Mouse (Mus musculus) liver, embryonic 15.5 days (tissue): ENCODE measurements around the gene Ets2. TPM values are rescaled to one million over a fixed set of nuclear protein-coding genes. Genes with fewer than 3 reads are reported as not detected.
"Not testable (repeated sequence)": the region's sequence is repeated elsewhere in the genome, so short reads cannot be mapped to it uniquely, and the experiment has no call there.

Experiments used
- ATAC-seq: fragments of 200-750 bp; cut with Nextera tagmentation; 2 replicates; pipeline ENCODE4 v1.8.0; 2017; ENCODE audit warnings: moderate number of reproducible peaks, mild to moderate bottlenecking, moderate library complexity; ENCODE audit not compliant: insufficient read depth
- H3K27ac ChIP-seq: fragments of 300-500 bp; sonication (generic); replicated peaks from 2 replicates; pipeline ENCODE4 v1.5.1; 2015; ENCODE audit warnings: mild to moderate bottlenecking, inconsistent platforms
- H3K27me3 ChIP-seq: fragments of 300-500 bp; sonication (generic); 2 replicates; pipeline ENCODE4 v1.6.1; 2015; ENCODE audit warnings: mild to moderate bottlenecking, inconsistent platforms
- H3K36me3 ChIP-seq: fragments of 300-500 bp; sonication (generic); replicated peaks from 2 replicates; pipeline ENCODE4 v1.6.1; 2015; ENCODE audit warnings: moderate library complexity, mild to moderate bottlenecking, inconsistent platforms
- H3K4me1 ChIP-seq: fragments of 300-500 bp; sonication (generic); replicated peaks from 2 replicates; pipeline ENCODE4 v1.6.1; 2015; ENCODE audit warnings: inconsistent platforms
- H3K4me2 ChIP-seq: fragments of 300-500 bp; sonication (generic); 2 replicates; pipeline ENCODE4 v1.6.1; 2015; ENCODE audit warnings: moderate library complexity, mild to moderate bottlenecking, inconsistent platforms
- H3K4me3 ChIP-seq: fragments of 300-500 bp; sonication (generic); replicated peaks from 2 replicates; pipeline ENCODE4 v1.5.1; 2015; ENCODE audit warnings: mild to moderate bottlenecking, inconsistent platforms
- H3K9ac ChIP-seq: fragments of 300-500 bp; sonication (generic); 2 replicates; pipeline ENCODE4 v1.6.1; 2015; ENCODE audit warnings: moderate library complexity, mild to moderate bottlenecking, inconsistent platforms
- H3K9me3 ChIP-seq: fragments of 300-500 bp; sonication (generic); replicated peaks from 2 replicates; pipeline ENCODE4 v1.6.1; 2016; ENCODE audit warnings: inconsistent platforms
- WGBS: fragments of 180-500 bp; shearing (Covaris S2); methylation state at CpG from one replicate; pipeline ENCODE4 v1.1.7; 2015; ENCODE audit warnings: mixed read lengths; ENCODE audit not compliant: insufficient replicate concordance; 5-methylcytosine and 5-hydroxymethylcytosine counted together
- polyA plus RNA-seq: library from polyadenylated mRNA; unstranded; fragments of >200 nt; fragmentation: Nextera tagmentation; extraction: Ambion mirVana; gene quantifications from 2 replicates; pipeline ENCODE4 v1.2.1, GENCODE M21; 2015

Gene Ets2
- polyA plus RNA-seq, 1 experiment from 2014 or later, result 11.7 TPM

DNA sequence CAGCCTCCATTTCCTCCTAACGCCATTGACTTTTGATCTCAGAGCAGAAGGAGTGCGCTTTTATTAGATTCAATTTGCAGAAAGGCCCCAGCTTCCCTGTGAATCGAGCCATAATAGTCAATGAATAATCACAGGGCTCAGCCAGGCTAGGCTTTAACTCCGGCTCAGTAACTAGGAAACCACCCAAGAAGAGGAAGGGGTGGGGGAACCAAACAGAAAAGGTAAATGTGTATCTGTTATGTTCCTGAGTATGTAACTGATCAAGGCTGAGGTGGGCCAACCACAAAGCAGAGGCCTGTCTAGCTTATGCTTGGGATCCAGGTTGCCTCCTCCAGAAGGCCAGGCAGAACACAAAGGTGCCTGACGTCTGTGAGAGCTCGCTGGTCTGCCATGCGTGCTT is 1.7 kb upstream of the Ets2 start:
- no peak overlapping the region for H3K9ac ChIP-seq
- H3K27ac ChIP-seq, result peak overlapping the region; percentile 24
- H3K36me3 ChIP-seq, result no peaks in the 10 kb centered on the region
- H3K9me3 ChIP-seq, result no peaks in the 10 kb centered on the region
- H3K4me1 ChIP-seq, result peaks cover 13% of the 10 kb centered on the region
- ATAC-seq, result no peak
- no peak overlapping the region for H3K4me3 ChIP-seq
- H3K4me2 ChIP-seq, result no peak overlapping the region; the same call in 1 of the 2 replicates
- H3K27me3 ChIP-seq, result no peaks in the 10 kb centered on the region
- 66% methylated on average over 7 of the region's 7 CpGs for WGBS

DNA sequence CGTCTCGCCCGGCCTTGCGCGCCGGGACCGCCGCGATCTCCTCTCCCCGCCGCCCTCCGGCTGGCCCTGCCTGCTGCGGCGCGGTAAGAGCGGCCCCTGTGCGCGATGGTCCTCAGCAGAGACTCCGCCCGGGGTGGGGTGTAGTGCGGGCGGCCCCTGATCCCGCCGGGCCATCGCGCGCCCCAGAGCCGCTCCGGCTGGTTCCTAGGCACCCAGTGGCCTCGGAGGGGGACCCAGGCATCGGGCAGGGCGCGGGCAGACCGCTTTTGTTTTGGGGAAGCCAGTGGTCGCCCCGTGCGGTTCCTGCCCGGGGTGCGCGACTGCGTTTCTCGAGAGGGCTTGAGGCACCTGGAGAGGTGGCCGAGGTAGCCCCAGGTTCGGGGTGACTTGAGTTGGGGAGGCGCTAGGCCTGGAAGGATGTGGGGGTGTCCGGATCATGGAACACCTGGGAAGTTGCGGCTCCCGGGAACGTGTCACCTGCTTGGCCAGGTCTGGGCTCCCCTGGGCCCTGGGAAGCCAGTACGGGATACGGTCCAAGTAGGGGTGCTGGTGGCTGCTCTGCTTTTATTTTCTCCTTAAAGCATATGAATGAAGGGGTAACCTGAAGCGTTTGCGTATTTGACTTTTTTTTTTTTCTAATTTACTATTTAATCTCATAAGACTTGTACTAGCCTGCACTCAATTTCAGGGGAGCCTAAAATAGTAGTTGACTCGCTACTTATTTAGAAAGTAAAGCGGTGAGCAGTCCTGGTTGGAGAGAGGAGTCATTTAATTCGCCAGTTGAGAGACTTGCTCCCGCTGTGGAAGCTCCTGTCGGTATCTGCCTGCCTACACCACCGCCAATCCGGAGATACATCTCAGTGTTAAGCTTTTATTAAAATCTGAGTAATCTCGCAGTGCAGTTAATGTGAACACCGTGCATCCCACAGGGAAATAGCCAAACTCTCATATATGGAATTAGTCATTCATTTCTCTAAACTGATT is 979 bp downstream of the Ets2 start:
- no peaks in the 10 kb centered on the region for H3K9me3 ChIP-seq
- H3K4me3 ChIP-seq, result peak overlapping the region; percentile 70
- H3K36me3 ChIP-seq, result 0 out of 2 replicates have a peak, but pooled peaks cover 6% of the 10 kb centered on the region
- H3K4me1 ChIP-seq, result peaks cover 14% of the 10 kb centered on the region
- H3K9ac ChIP-seq, result peak overlapping the region; percentile 72
- peak overlapping the region; percentile 83 for H3K27ac ChIP-seq
- peak; percentile 80 for ATAC-seq
- WGBS, result under 1% methylated on average over 62 of the region's 62 CpGs
- peak overlapping the region; percentile 81 for H3K4me2 ChIP-seq
- no peaks in the 10 kb centered on the region for H3K27me3 ChIP-seq

- Histone ChIP-seq H3K4me2 (peak overlapping the region; percentile 37), H3K27me3 (no peaks in the 10 kb centered on the region), H3K27ac (no peak overlapping the region), H3K4me1 (peaks cover 16% of the 10 kb centered on the region), H3K9me3 (no peaks in the 10 kb centered on the region), H3K4me3 (peak overlapping the region; percentile 17; the same call in 1 of the 2 replicates), H3K36me3 (0 out of 2 replicates have a peak, but pooled peaks cover 6% of the 10 kb centered on the region), H3K9ac (no peak overlapping the region)
- no peak for ATAC-seq
- WGBS, result 35% methylated on average over 8 of the region's 8 CpGs
Measured at GRCm38 (mm10) chr16:95703958-95704357, 2.1 kb downstream of the Ets2 start.

DNA sequence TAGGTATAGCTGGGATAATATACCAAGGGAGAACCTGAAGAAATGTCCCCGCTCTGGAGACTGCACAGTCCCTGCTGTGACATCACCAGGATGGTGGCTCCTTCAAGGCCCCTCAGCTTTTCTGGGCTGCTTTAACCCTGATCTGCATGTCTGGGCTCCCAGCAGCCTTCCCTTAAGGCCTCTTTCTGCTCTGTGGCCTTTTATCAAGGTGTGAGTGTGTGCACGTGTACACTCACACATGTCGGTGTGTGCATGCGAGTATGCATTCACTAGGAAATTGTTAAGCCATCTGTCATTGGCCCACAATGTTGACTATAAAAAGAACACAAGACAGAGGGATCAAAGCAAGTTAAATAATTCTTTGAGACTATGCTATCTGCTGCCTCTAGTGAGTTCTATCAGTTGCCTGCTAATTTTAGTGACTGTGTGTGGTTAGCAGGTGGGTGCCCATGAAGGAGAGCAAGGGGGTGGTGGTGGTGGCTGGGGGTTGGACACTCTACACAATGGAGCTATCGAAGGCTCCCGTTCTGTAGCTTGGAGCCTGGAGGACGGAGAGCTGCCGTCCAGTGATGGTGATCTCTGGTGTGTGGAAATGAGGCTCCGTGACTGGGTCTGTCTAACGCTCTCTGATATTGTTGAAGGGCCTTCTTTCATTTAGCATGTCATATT is 2.9 kb downstream of the Ets2 start:
- Histone ChIP-seq H3K9me3 (no peaks in the 10 kb centered on the region), H3K4me1 (peaks cover 16% of the 10 kb centered on the region), H3K4me3 (no peak overlapping the region), H3K27me3 (no peaks in the 10 kb centered on the region), H3K36me3 (peaks cover 12% of the 10 kb centered on the region), H3K4me2 (peak overlapping the region; percentile 37), H3K9ac (no peak overlapping the region), H3K27ac (no peak overlapping the region)
- ATAC-seq, result no peak
- 70% methylated on average over 10 of the region's 10 CpGs for WGBS

DNA sequence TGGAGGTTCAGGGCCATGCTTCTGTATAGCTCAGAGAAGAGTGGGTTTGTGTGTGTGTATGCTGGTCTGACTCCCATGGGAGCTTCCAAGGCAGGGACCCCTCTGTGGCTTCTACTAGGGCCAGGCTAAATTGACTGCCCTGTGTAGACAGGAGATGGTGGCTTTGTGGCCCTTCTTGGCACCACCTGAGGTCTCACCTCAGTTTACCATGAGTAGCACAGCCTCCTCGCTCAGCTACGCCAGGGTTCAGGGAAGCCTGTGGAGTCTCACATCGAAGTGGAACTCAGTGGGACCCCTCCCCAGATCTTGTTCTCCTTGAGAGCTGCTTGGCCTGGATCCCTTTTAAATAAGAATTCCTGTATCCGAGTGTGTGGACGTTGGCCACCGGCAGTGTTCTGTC is 3.9 kb downstream of the Ets2 start:
- H3K4me1 ChIP-seq, result peaks cover 13% of the 10 kb centered on the region
- no peak overlapping the region for H3K27ac ChIP-seq
- no peak overlapping the region for H3K9ac ChIP-seq
- no peak for ATAC-seq
- no peaks in the 10 kb centered on the region for H3K9me3 ChIP-seq
- no peaks in the 10 kb centered on the region for H3K27me3 ChIP-seq
- no peak overlapping the region for H3K4me3 ChIP-seq
- H3K4me2 ChIP-seq, result no peak overlapping the region
- H3K36me3 ChIP-seq, result peaks cover 21% of the 10 kb centered on the region
- 84% methylated on average over 6 of the region's 6 CpGs for WGBS

- 57% methylated on average over 21 of the region's 21 CpGs for WGBS
- H3K9me3 ChIP-seq, result no peaks in the 10 kb centered on the region
- peak; percentile 43 for ATAC-seq
- H3K27ac ChIP-seq, result peak overlapping the region; percentile 49
- H3K36me3 ChIP-seq, result peaks cover 37% of the 10 kb centered on the region
- H3K4me2 ChIP-seq, result peak overlapping the region; percentile 23
- no peak overlapping the region for H3K4me3 ChIP-seq
- no peak overlapping the region for H3K9ac ChIP-seq
- H3K4me1 ChIP-seq, result peaks cover 13% of the 10 kb centered on the region
- no peaks in the 10 kb centered on the region for H3K27me3 ChIP-seq
Measured at GRCm38 (mm10) chr16:95708211-95709004, 6.5 kb downstream of the Ets2 start.

- WGBS, result 67% methylated on average over 4 of the region's 4 CpGs
- no peak overlapping the region; the same call in 1 of the 2 replicates for H3K27ac ChIP-seq
Measured at GRCm38 (mm10) chr16:95709175-95709574, 7.3 kb downstream of the Ets2 start.

GRCm38 (mm10) chr16:95710129-95710528 is 8.3 kb downstream of the Ets2 start:
- H3K27ac ChIP-seq, result no peak overlapping the region
- no peak overlapping the region for H3K4me2 ChIP-seq
- no peak for ATAC-seq
- 77% methylated on average over 6 of the region's 6 CpGs for WGBS
- H3K36me3 ChIP-seq, result peaks cover 52% of the 10 kb centered on the region
- H3K27me3 ChIP-seq, result no peaks in the 10 kb centered on the region
- no peak overlapping the region for H3K9ac ChIP-seq
- H3K4me1 ChIP-seq, result peaks cover 3% of the 10 kb centered on the region
- no peak overlapping the region for H3K4me3 ChIP-seq
- H3K9me3 ChIP-seq, result no peaks in the 10 kb centered on the region

More at GRCm38 (mm10) chr16:95709175-95709574, 7.3 kb downstream of the Ets2 start:
- ATAC-seq, result no peak
- Histone ChIP-seq H3K9me3 (no peaks in the 10 kb centered on the region), H3K9ac (no peak overlapping the region), H3K4me1 (peaks cover 9% of the 10 kb centered on the region), H3K27me3 (no peaks in the 10 kb centered on the region), H3K4me2 (0 out of 2 replicates have a peak overlapping the region, but pooled peaks have one; percentile 23), H3K4me3 (no peak overlapping the region), H3K36me3 (peaks cover 43% of the 10 kb centered on the region)

DNA sequence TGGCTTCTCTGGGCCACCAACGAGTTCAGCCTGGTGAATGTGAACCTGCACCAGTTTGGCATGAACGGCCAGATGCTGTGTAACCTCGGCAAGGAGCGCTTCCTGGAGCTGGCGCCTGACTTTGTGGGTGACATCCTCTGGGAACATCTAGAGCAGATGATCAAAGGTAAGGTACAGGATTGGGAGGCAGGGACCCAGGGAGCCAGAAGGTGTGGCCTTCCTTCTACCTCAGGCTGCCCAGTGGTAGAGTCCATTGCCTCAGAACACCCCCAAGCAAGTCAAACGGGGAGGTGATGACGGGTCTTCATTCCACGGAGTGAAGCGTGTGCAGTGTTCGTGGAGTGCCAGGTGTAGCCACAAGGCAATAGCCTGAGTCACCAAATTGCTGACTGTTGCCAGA is 10.2 kb downstream of the Ets2 start:
- Histone ChIP-seq H3K27ac (no peak overlapping the region), H3K9me3 (no peaks in the 10 kb centered on the region), H3K4me2 (no peak overlapping the region), H3K36me3 (peaks cover 67% of the 10 kb centered on the region), H3K4me3 (no peak overlapping the region), H3K4me1 (peaks cover 3% of the 10 kb centered on the region; the same call in 1 of the 2 replicates), H3K27me3 (no peaks in the 10 kb centered on the region), H3K9ac (no peak overlapping the region)
- ATAC-seq, result no peak
- WGBS, result 78% methylated on average over 10 of the region's 10 CpGs

GRCm38 (mm10) chr16:95713077-95713476 is 11.2 kb downstream of the Ets2 start:
- not testable (repeated sequence) for H3K9me3 ChIP-seq, H3K9ac ChIP-seq, H3K27ac ChIP-seq, H3K4me1 ChIP-seq, H3K27me3 ChIP-seq, ATAC-seq, H3K4me3 ChIP-seq, H3K4me2 ChIP-seq
- peaks cover 76% of the 10 kb centered on the region for H3K36me3 ChIP-seq
- WGBS, result 53% methylated on average over 2 of the region's 2 CpGs
